Mouse (Mus musculus): Measurements from ENCODE around the gene Nim1k. TPM values are rescaled to one million over a fixed set of nuclear protein-coding genes. Genes with fewer than 3 reads are reported as not detected.

Nim1k gene
- polyA plus RNA-seq (2012), result 0.02 TPM in 1 of 2 replicates, not detected in the other

- no peak for TF ChIP-seq GATA1 (IDR thresholded peaks at IDR 0.05; ENCODE audit: low read length)
Observed at GRCm38 (mm10) chr13:119755681-119756471, at the start of gene Nim1k. Nim1k (minus strand) TSS chr13:119755882.

- TF ChIP-seq GATA1 (IDR thresholded peaks at IDR 0.05; ENCODE audit: low read length), result no peak
Observed at GRCm38 (mm10) chr13:119797656-119798055, 42.0 kb upstream of the Nim1k start.

GRCm38 (mm10) chr13:119792791-119793404, 37.2 kb upstream of the Nim1k start:
- no peak for TF ChIP-seq GATA1 (IDR thresholded peaks at IDR 0.05; ENCODE audit: low read length)

- TF ChIP-seq GATA1 (IDR thresholded peaks at IDR 0.05; ENCODE audit: low read length), result no peak
Observed at GRCm38 (mm10) chr13:119791580-119792135, 36.0 kb upstream of the Nim1k start.

GRCm38 (mm10) chr13:119790761-119791579, 35.3 kb upstream of the Nim1k start, which contains the start of gene Zfp131:
Zfp131 (minus strand) TSS chr13:119790889.
- TF ChIP-seq GATA1 (IDR thresholded peaks at IDR 0.05; ENCODE audit: low read length), result no peak

GRCm38 (mm10) chr13:119789851-119790717, 34.4 kb upstream of the Nim1k start:
- peak; percentile 7 for TF ChIP-seq GATA1 (IDR thresholded peaks at IDR 0.05; ENCODE audit: low read length)

- TF ChIP-seq GATA1 (IDR thresholded peaks at IDR 0.05; ENCODE audit: low read length), result no peak
Observed at GRCm38 (mm10) chr13:119783581-119783980, 27.9 kb upstream of the Nim1k start.

GRCm38 (mm10) chr13:119768541-119768940, 12.9 kb upstream of the Nim1k start:
- TF ChIP-seq GATA1 (IDR thresholded peaks at IDR 0.05; ENCODE audit: low read length), result no peak

- no peak for TF ChIP-seq GATA1 (IDR thresholded peaks at IDR 0.05; ENCODE audit: low read length)
Observed at GRCm38 (mm10) chr13:119766480-119766879, 10.8 kb upstream of the Nim1k start.

- TF ChIP-seq GATA1 (IDR thresholded peaks at IDR 0.05; ENCODE audit: low read length), result no peak
Observed at GRCm38 (mm10) chr13:119756831-119757230, 1.1 kb upstream of the Nim1k start.

GRCm38 (mm10) chr13:119755141-119755547, 538 bp downstream of the Nim1k start:
- no peak for TF ChIP-seq GATA1 (IDR thresholded peaks at IDR 0.05; ENCODE audit: low read length)

- TF ChIP-seq GATA1 (IDR thresholded peaks at IDR 0.05; ENCODE audit: low read length), result no peak
Observed at GRCm38 (mm10) chr13:119754635-119755020, 1.1 kb downstream of the Nim1k start.

- no peak for TF ChIP-seq GATA1 (IDR thresholded peaks at IDR 0.05; ENCODE audit: low read length)
Observed at GRCm38 (mm10) chr13:119753859-119754634, 1.6 kb downstream of the Nim1k start.

- TF ChIP-seq GATA1 (IDR thresholded peaks at IDR 0.05; ENCODE audit: low read length), result no peak
Observed at GRCm38 (mm10) chr13:119746930-119747329, 8.8 kb downstream of the Nim1k start.
